Mouse (Mus musculus) midbrain, embryonic 16.5 days (tissue): Measurements from ENCODE around the gene Eif5. TPM values are rescaled to one million over a fixed set of nuclear protein-coding genes. Genes with fewer than 3 reads are reported as not detected.

Source experiments
- ATAC-seq: fragments of 200-750 bp; cut with Nextera tagmentation; 2 replicates; pipeline ENCODE4 v1.8.0; 2017; ENCODE audit warnings: moderate TSS enrichment
- H3K27ac ChIP-seq: fragments of 300-500 bp; sonication (generic); 2 replicates; pipeline ENCODE4 v1.5.1; 2014; ENCODE audit warnings: mild to moderate bottlenecking, low read length, mixed read lengths
- H3K27me3 ChIP-seq: fragments of 300-500 bp; sonication (generic); 2 replicates; pipeline ENCODE4 v1.6.1; 2014; ENCODE audit warnings: low read depth, low read length, mixed read lengths; ENCODE audit not compliant: control insufficient read depth, insufficient read depth
- H3K36me3 ChIP-seq: fragments of 300-500 bp; sonication (generic); 2 replicates; pipeline ENCODE4 v1.6.1; 2014; ENCODE audit warnings: mild to moderate bottlenecking, low read length, moderate library complexity, mixed read lengths; ENCODE audit not compliant: control insufficient read depth, insufficient read depth
- H3K4me1 ChIP-seq: fragments of 300-500 bp; sonication (generic); 2 replicates; pipeline ENCODE4 v1.6.1; 2014; ENCODE audit warnings: mild to moderate bottlenecking, low read length, mixed read lengths; ENCODE audit not compliant: control insufficient read depth, insufficient read depth
- H3K4me2 ChIP-seq: fragments of 300-500 bp; sonication (generic); 2 replicates; pipeline ENCODE4 v1.6.1; 2014; ENCODE audit warnings: mild to moderate bottlenecking, low read length, mixed read lengths
- H3K4me3 ChIP-seq: fragments of 300-500 bp; sonication (generic); 2 replicates; pipeline ENCODE4 v1.5.1; 2014; ENCODE audit warnings: low read depth, mild to moderate bottlenecking, low read length, moderate library complexity, mixed read lengths
- H3K9ac ChIP-seq: fragments of 300-500 bp; sonication (generic); 2 replicates; pipeline ENCODE4 v1.6.1; 2014; ENCODE audit warnings: low read depth, low read length, mixed read lengths
- H3K9me3 ChIP-seq: fragments of 300-500 bp; sonication (generic); replicated peaks from 2 replicates; pipeline ENCODE4 v1.6.1; 2014; ENCODE audit warnings: mild to moderate bottlenecking, low read length, mixed read lengths; ENCODE audit not compliant: control insufficient read depth, poor library complexity, severe bottlenecking
- WGBS: fragments of 180-500 bp; shearing (Covaris S2); extraction: QIAGEN DNeasy Blood & Tissue Kit; methylation state at CpG from one replicate; pipeline ENCODE4 v1.1.7; 2014; 5-methylcytosine and 5-hydroxymethylcytosine counted together
- polyA plus RNA-seq: library from polyadenylated mRNA; unstranded; fragments of >200 nt; fragmentation: Nextera tagmentation; extraction: Ambion mirVana; gene quantifications from 2 replicates; pipeline ENCODE4 v1.2.1, GENCODE M21; 2015

The Eif5 gene
- polyA plus RNA-seq, 1 experiment from 2014 or later, result 502 TPM

- Histone ChIP-seq H3K9ac (no peak overlapping the region), H3K4me3 (no peak overlapping the region), H3K4me2 (no peak overlapping the region), H3K27ac (no peak overlapping the region), H3K4me1 (peaks cover 2% of the 10 kb centered on the region; the same call in 1 of the 2 replicates), H3K27me3 (no peaks in the 10 kb centered on the region), H3K9me3 (0 out of 2 replicates have a peak, but pooled peaks cover 3% of the 10 kb centered on the region), H3K36me3 (no peaks in the 10 kb centered on the region)
- 79% methylated on average over 4 of the region's 4 CpGs for WGBS
- ATAC-seq, result no peak
These were observed 19.9 kb upstream of the Eif5 start for GRCm38 (mm10) chr12:111517901-111518300.

GRCm38 (mm10) chr12:111518391-111518790 lies 19.4 kb upstream of the Eif5 start:
- no peak overlapping the region for H3K9ac ChIP-seq
- H3K9me3 ChIP-seq, result 0 out of 2 replicates have a peak, but pooled peaks cover 3% of the 10 kb centered on the region
- WGBS, result 94% methylated on average over 9 of the region's 9 CpGs
- ATAC-seq, result no peak
- no peaks in the 10 kb centered on the region for H3K27me3 ChIP-seq
- H3K4me2 ChIP-seq, result no peak overlapping the region
- H3K36me3 ChIP-seq, result no peaks in the 10 kb centered on the region
- H3K4me1 ChIP-seq, result peaks cover 2% of the 10 kb centered on the region; the same call in 1 of the 2 replicates
- no peak overlapping the region for H3K27ac ChIP-seq
- H3K4me3 ChIP-seq, result no peak overlapping the region

- Histone ChIP-seq H3K36me3 (no peaks in the 10 kb centered on the region), H3K9me3 (0 out of 2 replicates have a peak, but pooled peaks cover 3% of the 10 kb centered on the region), H3K9ac (no peak overlapping the region), H3K4me3 (no peak overlapping the region), H3K27me3 (no peaks in the 10 kb centered on the region), H3K4me1 (no peaks in the 10 kb centered on the region), H3K27ac (no peak overlapping the region), H3K4me2 (no peak overlapping the region)
- 68% methylated on average over 5 of the region's 5 CpGs for WGBS
- ATAC-seq, result no peak
These were observed 18.0 kb upstream of the Eif5 start for GRCm38 (mm10) chr12:111519821-111520220.

GRCm38 (mm10) chr12:111520994-111521393 lies 16.8 kb upstream of the Eif5 start:
- no peak for ATAC-seq
- H3K4me1 ChIP-seq, result no peaks in the 10 kb centered on the region
- no peak overlapping the region for H3K9ac ChIP-seq
- no peaks in the 10 kb centered on the region for H3K27me3 ChIP-seq
- H3K36me3 ChIP-seq, result no peaks in the 10 kb centered on the region
- 89% methylated on average over 2 of the region's 2 CpGs for WGBS
- no peak overlapping the region for H3K27ac ChIP-seq
- H3K4me3 ChIP-seq, result no peak overlapping the region
- 0 out of 2 replicates have a peak, but pooled peaks cover 3% of the 10 kb centered on the region for H3K9me3 ChIP-seq
- no peak overlapping the region for H3K4me2 ChIP-seq

GRCm38 (mm10) chr12:111524469-111524868 lies 13.3 kb upstream of the Eif5 start:
- H3K4me3 ChIP-seq, result no peak overlapping the region
- WGBS, result 78% methylated on average over 1 of the region's 1 CpGs
- no peaks in the 10 kb centered on the region for H3K36me3 ChIP-seq
- ATAC-seq, result no peak
- H3K9ac ChIP-seq, result no peak overlapping the region
- H3K4me1 ChIP-seq, result no peaks in the 10 kb centered on the region
- H3K4me2 ChIP-seq, result no peak overlapping the region
- H3K27me3 ChIP-seq, result no peaks in the 10 kb centered on the region
- no peak overlapping the region for H3K27ac ChIP-seq
- 0 out of 2 replicates have a peak, but pooled peaks cover 3% of the 10 kb centered on the region for H3K9me3 ChIP-seq

- Histone ChIP-seq H3K4me1 (no peaks in the 10 kb centered on the region), H3K36me3 (no peaks in the 10 kb centered on the region), H3K27ac (no peak overlapping the region)
These were observed 12.9 kb upstream of the Eif5 start for GRCm38 (mm10) chr12:111524883-111525282.

GRCm38 (mm10) chr12:111527643-111528281 lies 10.1 kb upstream of the Eif5 start:
- no peaks in the 10 kb centered on the region for H3K36me3 ChIP-seq
- H3K4me1 ChIP-seq, result no peaks in the 10 kb centered on the region
- ATAC-seq, result no peak
- no peaks in the 10 kb centered on the region for H3K27me3 ChIP-seq
- H3K9ac ChIP-seq, result no peak overlapping the region
- no peak overlapping the region for H3K4me3 ChIP-seq
- H3K4me2 ChIP-seq, result no peak overlapping the region
- no peak overlapping the region for H3K27ac ChIP-seq
- H3K9me3 ChIP-seq, result no peaks in the 10 kb centered on the region
- WGBS, result 68% methylated on average over 8 of the region's 8 CpGs

More at GRCm38 (mm10) chr12:111524883-111525282, 12.9 kb upstream of the Eif5 start:
- Histone ChIP-seq H3K27me3 (no peaks in the 10 kb centered on the region), H3K4me3 (no peak overlapping the region), H3K9ac (no peak overlapping the region), H3K4me2 (no peak overlapping the region), H3K9me3 (0 out of 2 replicates have a peak, but pooled peaks cover 3% of the 10 kb centered on the region)
- WGBS, result 91% methylated on average over 3 of the region's 3 CpGs
- ATAC-seq, result no peak

GRCm38 (mm10) chr12:111529192-111529591 lies 8.6 kb upstream of the Eif5 start:
- no peak overlapping the region for H3K9ac ChIP-seq
- H3K36me3 ChIP-seq, result no peaks in the 10 kb centered on the region
- no peaks in the 10 kb centered on the region for H3K4me1 ChIP-seq
- no peak overlapping the region for H3K4me2 ChIP-seq
- H3K9me3 ChIP-seq, result no peaks in the 10 kb centered on the region
- no peak overlapping the region for H3K4me3 ChIP-seq
- H3K27me3 ChIP-seq, result no peaks in the 10 kb centered on the region
- 24% methylated on average over 8 of the region's 8 CpGs for WGBS
- ATAC-seq, result no peak
- no peak overlapping the region for H3K27ac ChIP-seq

GRCm38 (mm10) chr12:111533096-111533794 lies 4.6 kb upstream of the Eif5 start:
- H3K4me2 ChIP-seq, result no peak overlapping the region
- no peaks in the 10 kb centered on the region for H3K9me3 ChIP-seq
- no peak for ATAC-seq
- 69% methylated on average over 11 of the region's 11 CpGs for whole genome bisulfite sequencing
- H3K27ac ChIP-seq, result no peak overlapping the region
- no peaks in the 10 kb centered on the region for H3K27me3 ChIP-seq
- H3K36me3 ChIP-seq, result no peaks in the 10 kb centered on the region
- peaks cover 10% of the 10 kb centered on the region for H3K4me1 ChIP-seq
- no peak overlapping the region for H3K4me3 ChIP-seq
- no peak overlapping the region for H3K9ac ChIP-seq
